Mouse (Mus musculus) intestine, postnatal 0 days (tissue): ENCODE measurements around the gene Slc39a11. TPM values are rescaled to one million over a fixed set of nuclear protein-coding genes. Genes with fewer than 3 reads are reported as not detected.
A peak's percentile ranks its signal among the peaks of the same experiment; 100 is the strongest.

Experiments
- ATAC-seq: fragments of 200-750 bp; cut with Nextera tagmentation; 2 replicates; pipeline ENCODE4 v1.8.0; 2017; ENCODE audit warnings: mild to moderate bottlenecking, moderate TSS enrichment, moderate library complexity
- H3K27ac ChIP-seq: fragments of 300-500 bp; sonication (generic); 2 replicates; pipeline ENCODE4 v1.5.1; 2014; ENCODE audit warnings: mild to moderate bottlenecking, low read depth, low read length, moderate library complexity
- H3K27me3 ChIP-seq: fragments of 300-500 bp; sonication (generic); replicated peaks from 2 replicates; pipeline ENCODE4 v1.6.1; 2014; ENCODE audit warnings: low read length, mixed read lengths; ENCODE audit not compliant: control insufficient read depth, insufficient read depth
- H3K36me3 ChIP-seq: fragments of 300-500 bp; sonication (generic); 2 replicates; pipeline ENCODE4 v1.6.1; 2014; ENCODE audit warnings: mild to moderate bottlenecking, moderate library complexity; ENCODE audit not compliant: control insufficient read depth, insufficient read depth
- H3K4me1 ChIP-seq: fragments of 300-500 bp; sonication (generic); replicated peaks from 2 replicates; pipeline ENCODE4 v1.6.1; 2014; ENCODE audit warnings: antibody characterized with exemption, low read length, mixed read lengths; ENCODE audit not compliant: control insufficient read depth, insufficient read depth
- H3K4me2 ChIP-seq: fragments of 300-500 bp; sonication (generic); replicated peaks from 2 replicates; pipeline ENCODE4 v1.6.1; 2014; ENCODE audit warnings: low read depth, mild to moderate bottlenecking, moderate library complexity
- H3K4me3 ChIP-seq: fragments of 300-500 bp; sonication (generic); 2 replicates; pipeline ENCODE4 v1.5.1; 2014; ENCODE audit warnings: low read depth, low read length
- H3K9ac ChIP-seq: fragments of 300-500 bp; sonication (generic); 2 replicates; pipeline ENCODE4 v1.6.1; 2014; ENCODE audit warnings: mild to moderate bottlenecking, low read depth, low read length
- H3K9me3 ChIP-seq: fragments of 300-500 bp; sonication (generic); 2 replicates; pipeline ENCODE4 v1.6.1; 2016; ENCODE audit warnings: mixed run types; ENCODE audit not compliant: control insufficient read depth
- CTCF ChIP-seq: sonication (generic); IDR thresholded peaks from 2 replicates; pipeline ENCODE4 v1.5.1; 2016; ENCODE audit warnings: low read depth, mild to moderate bottlenecking, control low read depth, antibody characterized with exemption, moderate library complexity
- WGBS: fragments of 180-500 bp; shearing (Covaris S2); extraction: QIAGEN DNeasy Blood & Tissue Kit; methylation state at CpG from one replicate; pipeline ENCODE4 v1.1.7; 2014; 5-methylcytosine and 5-hydroxymethylcytosine counted together
- polyA plus RNA-seq: library from polyadenylated mRNA; unstranded; fragments of >200 nt; fragmentation: Nextera tagmentation; extraction: Ambion mirVana; gene quantifications from 2 replicates; pipeline ENCODE4 v1.2.1, GENCODE M21; 2015

Slc39a11 gene
- polyA plus RNA-seq, 1 experiment from 2014 or later = 50.7 TPM

GRCm38 (mm10) chr11:113277034-113277612 is 372.8 kb downstream of the Slc39a11 start:
- Histone ChIP-seq H3K9me3 (no peaks in the 10 kb centered on the region), H3K27ac (no peak overlapping the region), H3K4me2 (no peak overlapping the region; the same call in 1 of the 2 replicates), H3K4me1 (no peaks in the 10 kb centered on the region; the same call in 1 of the 2 replicates), H3K9ac (no peak overlapping the region), H3K4me3 (no peak overlapping the region), H3K27me3 (no peaks in the 10 kb centered on the region), H3K36me3 (no peaks in the 10 kb centered on the region)
- 24% methylated on average over 10 of the region's 10 CpGs for WGBS
- TF ChIP-seq CTCF = no peak
- peak; percentile 15; the same call in 1 of the 2 replicates for ATAC-seq

DNA sequence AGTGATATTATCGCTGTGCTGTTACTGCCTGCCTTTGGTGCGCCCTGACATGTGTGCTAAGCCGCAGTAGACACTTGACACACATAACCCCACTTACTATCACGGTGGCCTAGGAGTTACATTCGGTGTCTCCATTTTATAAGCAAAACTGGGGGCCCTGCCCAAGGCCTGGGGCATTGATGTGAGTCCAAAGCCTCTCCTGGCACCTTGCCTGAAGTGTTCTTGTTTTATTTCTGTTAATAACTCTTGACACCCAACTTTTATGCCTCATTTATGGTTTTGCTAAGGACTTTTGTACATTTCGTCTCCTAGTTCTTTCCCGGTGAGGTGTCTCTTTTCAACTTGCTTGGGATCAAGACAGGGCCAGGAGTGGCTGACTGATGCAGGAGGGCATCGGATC is 373.4 kb downstream of the Slc39a11 start:
- Histone ChIP-seq H3K27ac (no peak overlapping the region), H3K27me3 (no peaks in the 10 kb centered on the region), H3K4me1 (no peaks in the 10 kb centered on the region; the same call in 1 of the 2 replicates), H3K36me3 (no peaks in the 10 kb centered on the region), H3K4me2 (no peak overlapping the region), H3K9me3 (no peaks in the 10 kb centered on the region), H3K4me3 (no peak overlapping the region), H3K9ac (no peak overlapping the region)
- WGBS = 53% methylated on average over 8 of the region's 8 CpGs
- TF ChIP-seq CTCF = no peak
- 0 out of 2 replicates have a peak, but pooled peaks have one; percentile 17 for ATAC-seq

DNA sequence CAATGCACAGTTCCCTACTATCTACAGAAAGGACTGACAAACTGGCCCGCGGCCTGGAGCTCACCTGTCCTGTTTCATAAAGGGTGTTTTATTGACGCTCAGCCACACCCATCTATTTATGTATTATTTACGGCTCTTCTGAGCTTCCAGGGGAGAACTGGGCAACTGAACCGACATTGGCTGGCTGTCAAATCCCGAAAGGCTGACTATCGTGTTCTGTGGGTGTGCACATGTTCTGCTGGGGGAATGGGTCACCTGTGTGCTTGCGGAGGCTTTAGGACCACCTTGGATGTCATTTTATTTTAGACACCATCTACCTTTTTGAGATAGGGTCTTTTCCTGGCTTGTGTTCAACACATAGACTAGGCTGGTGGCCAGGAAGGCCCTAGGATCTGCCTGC is 375.8 kb downstream of the Slc39a11 start:
- H3K4me1 ChIP-seq = no peaks in the 10 kb centered on the region
- no peaks in the 10 kb centered on the region for H3K27me3 ChIP-seq
- 40% methylated on average over 8 of the region's 8 CpGs for WGBS
- ATAC-seq = no peak
- no peak overlapping the region for H3K9ac ChIP-seq
- no peak overlapping the region for H3K4me2 ChIP-seq
- H3K9me3 ChIP-seq = no peaks in the 10 kb centered on the region
- no peaks in the 10 kb centered on the region for H3K36me3 ChIP-seq
- H3K4me3 ChIP-seq = no peak overlapping the region
- H3K27ac ChIP-seq = no peak overlapping the region
- no peak for TF ChIP-seq CTCF

DNA sequence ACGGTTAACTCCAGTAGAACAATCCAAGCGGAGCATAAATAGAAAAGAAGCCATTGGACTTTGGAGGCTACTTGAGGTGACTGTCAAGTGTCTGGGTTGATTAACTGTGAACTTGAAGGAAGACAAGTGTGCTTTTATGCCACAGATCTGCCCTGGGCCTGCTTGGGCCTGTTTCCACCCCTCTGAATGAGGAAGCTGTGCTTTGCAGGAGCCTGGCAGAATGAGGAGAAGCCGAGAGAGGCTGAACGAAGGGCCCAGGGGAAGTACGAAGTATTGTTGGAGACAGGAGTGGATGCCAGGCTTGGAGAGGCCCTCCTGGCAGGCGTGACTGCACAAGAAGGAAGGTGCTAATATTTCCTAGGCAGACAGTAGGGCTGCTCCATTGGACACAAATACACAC is 378.0 kb downstream of the Slc39a11 start:
- no peak for TF ChIP-seq CTCF
- H3K27ac ChIP-seq = no peak overlapping the region
- H3K4me2 ChIP-seq = no peak overlapping the region
- no peak overlapping the region for H3K9ac ChIP-seq
- no peaks in the 10 kb centered on the region for H3K4me1 ChIP-seq
- H3K4me3 ChIP-seq = no peak overlapping the region
- WGBS = 88% methylated on average over 6 of the region's 6 CpGs
- H3K36me3 ChIP-seq = no peaks in the 10 kb centered on the region
- ATAC-seq = no peak
- H3K9me3 ChIP-seq = no peaks in the 10 kb centered on the region
- H3K27me3 ChIP-seq = no peaks in the 10 kb centered on the region

DNA sequence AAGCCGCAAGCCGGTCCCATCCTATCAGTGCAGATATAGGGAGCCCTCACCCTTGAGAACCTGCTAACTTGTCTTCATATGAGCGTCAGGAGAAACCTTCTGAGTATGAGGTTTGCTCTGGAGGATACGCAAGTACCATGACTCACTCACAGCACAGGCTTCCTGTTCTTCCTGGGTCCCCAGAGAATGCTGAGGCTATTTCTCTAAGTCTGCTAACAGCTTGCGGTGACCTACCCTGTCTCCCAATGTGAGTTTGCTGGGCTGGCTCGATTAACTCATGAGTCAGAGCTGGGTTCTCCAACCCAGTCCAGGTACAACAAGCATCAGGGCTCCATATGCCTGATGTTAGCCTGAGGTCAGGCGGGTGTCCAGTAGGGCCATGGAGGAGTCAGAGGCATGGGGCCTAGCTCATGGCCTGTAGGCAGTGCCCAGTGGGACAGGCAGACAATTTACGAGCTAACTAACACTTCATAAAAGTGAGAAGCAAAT is 381.0 kb downstream of the Slc39a11 start:
- Histone ChIP-seq H3K27ac (no peak overlapping the region), H3K36me3 (no peaks in the 10 kb centered on the region), H3K9ac (no peak overlapping the region), H3K4me1 (0 out of 2 replicates have a peak, but pooled peaks cover 2% of the 10 kb centered on the region), H3K4me2 (no peak overlapping the region), H3K9me3 (no peaks in the 10 kb centered on the region), H3K4me3 (no peak overlapping the region), H3K27me3 (no peaks in the 10 kb centered on the region)
- WGBS = 86% methylated on average over 8 of the region's 8 CpGs
- ATAC-seq = no peak
- TF ChIP-seq CTCF = no peak

- H3K36me3 ChIP-seq = no peaks in the 10 kb centered on the region
- H3K27me3 ChIP-seq = no peaks in the 10 kb centered on the region
- H3K27ac ChIP-seq = no peak overlapping the region
- H3K4me3 ChIP-seq = no peak overlapping the region
- WGBS = 83% methylated on average over 17 of the region's 17 CpGs
- 0 out of 2 replicates have a peak, but pooled peaks cover 2% of the 10 kb centered on the region for H3K4me1 ChIP-seq
- H3K9ac ChIP-seq = no peak overlapping the region
- no peak for ATAC-seq
- no peak for TF ChIP-seq CTCF
- H3K9me3 ChIP-seq = no peaks in the 10 kb centered on the region
- H3K4me2 ChIP-seq = no peak overlapping the region
These were observed 382.2 kb downstream of the Slc39a11 start for GRCm38 (mm10) chr11:113267516-113268230.
